14 mouse cellular contexts compared by ENCODE assay signal in the genomic region with DNA sequence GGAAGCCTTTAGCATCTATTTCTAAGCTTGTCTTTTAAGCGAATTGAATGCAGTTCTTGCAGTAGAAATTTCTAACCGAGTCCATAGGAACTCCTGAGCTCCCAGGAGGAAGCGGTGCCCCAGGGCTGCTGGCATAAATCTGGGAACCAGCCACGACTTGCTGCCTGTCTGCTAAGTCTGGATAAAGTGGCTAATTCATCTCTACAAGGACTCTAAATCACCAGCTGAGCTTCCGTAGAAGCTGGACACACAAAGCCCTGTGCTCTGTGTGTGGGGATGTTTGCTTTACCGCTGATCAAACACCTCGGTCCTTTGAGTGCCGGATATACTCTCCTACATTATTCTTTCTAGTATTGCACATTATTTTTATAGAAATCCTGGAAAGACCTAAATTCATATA.
DNase-seq lines count a peak whose midpoint lies in the region; ATAC-seq and TF ChIP-seq lines count a peak whose summit lies in the region.
"Had no signal": no experiment of that assay in that cellular context is flagged by ENCODE, and none has a peak within 500 bp of the region (broad histone marks: within the 10 kb centered on the region; RNA-seq: fewer than 3 reads in every experiment).

No protein-coding gene starts in this region.

- ATAC-seq in lung, embryonic 14.5 days (ENCODE audit: insufficient read depth): peak; percentile 90; the same call in 1 of the 2 replicates
- peak; percentile 14; the same call in 1 of the 2 replicates for ATAC-seq in hindbrain, embryonic 16.5 days
- peak; percentile 35; the same call in 1 of the 2 replicates for ATAC-seq in neural tube, embryonic 11.5 days (ENCODE audit: insufficient read depth, low FRiP score, low TSS enrichment)

- H3K4me1 ChIP-seq in lung, embryonic 14.5 days (ENCODE audit: insufficient read depth): 0 out of 2 replicates have a peak, but pooled peaks cover 4% of the 10 kb centered on the region
- H3K4me1 ChIP-seq in hindbrain, embryonic 16.5 days (ENCODE audit: control insufficient read depth, insufficient read depth, low read depth, low read length): no peaks in the 10 kb centered on the region
- no peaks in the 10 kb centered on the region for H3K4me1 ChIP-seq in neural tube, embryonic 11.5 days (ENCODE audit: control insufficient read depth, insufficient read depth, low read length)
- H3K4me1 ChIP-seq: liver, embryonic 13.5 days had no signal

- no peaks in the 10 kb centered on the region for H3K36me3 ChIP-seq in lung, embryonic 14.5 days (ENCODE audit: insufficient read depth)
- no peaks in the 10 kb centered on the region for H3K36me3 ChIP-seq in hindbrain, embryonic 16.5 days (ENCODE audit: control insufficient read depth, insufficient read depth, low read length)
- H3K36me3 ChIP-seq in neural tube, embryonic 11.5 days (ENCODE audit: control insufficient read depth, insufficient read depth, low read length): no peaks in the 10 kb centered on the region
- H3K36me3 ChIP-seq: liver, embryonic 13.5 days had no signal

- H3K9ac ChIP-seq in lung, embryonic 14.5 days: no peak overlapping the region
- no peak overlapping the region for H3K9ac ChIP-seq in hindbrain, embryonic 16.5 days (ENCODE audit: low read depth, low read length)
- H3K9ac ChIP-seq in neural tube, embryonic 11.5 days (ENCODE audit: low read length): no peak overlapping the region
- H3K9ac ChIP-seq: liver, embryonic 13.5 days had no signal

- peak overlapping the region; percentile 32; the same call in 1 of the 2 replicates for H3K27ac ChIP-seq in lung, embryonic 14.5 days (ENCODE audit: low read depth)
- no peak overlapping the region for H3K27ac ChIP-seq in hindbrain, embryonic 16.5 days (ENCODE audit: low read depth, low read length)
- no peak overlapping the region for H3K27ac ChIP-seq in neural tube, embryonic 11.5 days (ENCODE audit: low read depth, low read length)
- no peak overlapping the region for H3K27ac ChIP-seq in layer of hippocampus, adult 2 months
- H3K27ac ChIP-seq: liver, embryonic 13.5 days had no signal

- TF ChIP-seq CTCF in lung, embryonic 14.5 days (IDR thresholded peaks at IDR 0.05; ENCODE audit: low read depth): no peak
- TF ChIP-seq CTCF in layer of hippocampus, adult 2 months (conservative IDR thresholded peaks at IDR 0.05): no peak

- H3K4me2 ChIP-seq in lung, embryonic 14.5 days: no peak overlapping the region
- no peak overlapping the region for H3K4me2 ChIP-seq in hindbrain, embryonic 16.5 days (ENCODE audit: low read length)
- no peak overlapping the region for H3K4me2 ChIP-seq in neural tube, embryonic 11.5 days (ENCODE audit: low read depth)
- H3K4me2 ChIP-seq: liver, embryonic 13.5 days had no signal

- H3K4me3 ChIP-seq in lung, embryonic 14.5 days (ENCODE audit: low read depth, low read length): no peak overlapping the region
- no peak overlapping the region for H3K4me3 ChIP-seq in hindbrain, embryonic 16.5 days (ENCODE audit: low read length)
- H3K4me3 ChIP-seq in neural tube, embryonic 11.5 days (ENCODE audit: low read depth, low read length): no peak overlapping the region
- no peak overlapping the region for H3K4me3 ChIP-seq in layer of hippocampus, adult 2 months
- H3K4me3 ChIP-seq: liver, embryonic 13.5 days had no signal

- WGBS in lung, embryonic 14.5 days: 28% methylated on average over 8 of the region's 8 CpGs
- WGBS in hindbrain, embryonic 16.5 days: 40% methylated on average over 8 of the region's 8 CpGs
- 31% methylated on average over 8 of the region's 8 CpGs for WGBS in neural tube, embryonic 11.5 days

- H3K9me3 ChIP-seq in lung, embryonic 14.5 days (ENCODE audit: low read depth, low read length): no peaks in the 10 kb centered on the region
- H3K9me3 ChIP-seq in hindbrain, embryonic 16.5 days (ENCODE audit: control insufficient read depth, low read length): no peaks in the 10 kb centered on the region
- H3K9me3 ChIP-seq in neural tube, embryonic 11.5 days (ENCODE audit: control insufficient read depth, low read length): no peaks in the 10 kb centered on the region
- H3K9me3 ChIP-seq: liver, embryonic 13.5 days had no signal

- peak; percentile 56 for DNase-seq in lung, embryonic 14.5 days
- DNase-seq in lung, postnatal 25 days (ENCODE audit: low spot score): no peak
- DNase-seq in embryo, embryonic 11.5 days (ENCODE audit: low read depth, low spot score): peak; percentile 14
- DNase-seq in neural tube, embryonic 11.5 days (ENCODE audit: low spot score): peak; percentile 54
- no peak for DNase-seq in layer of hippocampus, adult 2 months (ENCODE audit: low spot score in 2 of 2)
- no peak for DNase-seq in yolk sac, embryonic 10.5 days (ENCODE audit: low spot score)
- DNase-seq in urinary bladder, postnatal 25 days (ENCODE audit: low spot score): no peak
- DNase-seq: adrenal gland, postnatal 25 days; cerebellum, adult 9-11 months; gastrocnemius, postnatal 36 days; heart, postnatal 36 days; liver, embryonic 13.5 days had no signal

- no peaks in the 10 kb centered on the region for H3K27me3 ChIP-seq in lung, embryonic 14.5 days (ENCODE audit: insufficient read depth, low read length)
- H3K27me3 ChIP-seq in hindbrain, embryonic 16.5 days (replicated peaks; ENCODE audit: control insufficient read depth, insufficient read depth, low read length): no peaks in the 10 kb centered on the region
- no peaks in the 10 kb centered on the region for H3K27me3 ChIP-seq in neural tube, embryonic 11.5 days (ENCODE audit: control insufficient read depth, insufficient read depth, low read length)
- H3K27me3 ChIP-seq: CH12.LX; liver, embryonic 13.5 days had no signal

Comparison
In these comparisons a context has a peak if more than half of its experiments do, and no peak if none do; other contexts are left out.
1. DNase-seq: peak in lung, embryonic 14.5 days (single experiment), embryo, embryonic 11.5 days (single experiment) and neural tube, embryonic 11.5 days (single experiment); none in lung, postnatal 25 days (single experiment), layer of hippocampus, adult 2 months (0 of 2), yolk sac, embryonic 10.5 days (single experiment) and urinary bladder, postnatal 25 days (single experiment).
2. ATAC-seq: peak in every context shown above with its lines; median percentile 90 in lung, embryonic 14.5 days; 35 in neural tube, embryonic 11.5 days; 14 in hindbrain, embryonic 16.5 days.